Mouse (Mus musculus) stomach, postnatal 0 days (tissue): ENCODE data around the gene Tomt.

Experiments
- CTCF ChIP-seq: IDR thresholded peaks from 2 replicates; pipeline ENCODE4 v1.5.1; 2016; ENCODE audit warnings: antibody characterized with exemption, low read depth, mild to moderate bottlenecking, moderate library complexity
- EP300 ChIP-seq: optimal IDR thresholded peaks from 2 replicates; pipeline ENCODE3; 2016; ENCODE audit warnings: antibody characterized with exemption

GRCm38 (mm10) chr7:101952098-101952497 lies 45.9 kb upstream of the Tomt start:
- TF ChIP-seq CTCF (no peak), EP300 (no peak)
